Mouse (Mus musculus): ENCODE measurements around the gene Pum1. TPM values are rescaled to one million over a fixed set of nuclear protein-coding genes. Genes with fewer than 3 reads are reported as not detected.

The Pum1 gene
- polyA plus RNA-seq, 1 experiment = 42.8 TPM

DNA sequence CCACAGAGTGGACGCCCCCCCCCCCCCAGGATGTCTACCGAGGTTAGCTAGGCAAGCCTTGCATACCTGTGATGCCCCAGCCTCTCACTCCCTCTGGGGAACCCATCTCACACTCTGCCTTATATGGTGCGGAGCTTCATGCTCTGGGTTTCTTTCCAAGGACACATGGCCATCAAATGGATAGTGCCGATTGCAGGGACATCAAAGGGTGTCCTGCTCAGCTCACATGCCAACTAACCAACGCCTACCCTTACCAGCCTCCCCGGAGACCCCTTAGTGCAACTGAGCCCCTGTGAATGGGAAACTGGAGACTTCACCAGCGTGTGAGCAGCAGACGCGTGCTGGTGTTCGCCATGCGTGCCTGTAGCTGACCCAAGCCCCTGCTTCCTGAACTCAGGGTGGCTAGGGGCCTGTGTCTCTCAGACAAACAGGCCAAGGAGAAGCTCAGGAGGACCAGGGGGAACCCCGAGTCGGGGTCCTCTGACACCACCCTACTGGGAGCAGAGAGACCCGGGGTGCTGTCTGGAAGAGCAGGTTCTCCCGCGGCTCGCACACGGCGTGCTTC lies 128.8 kb downstream of the Pum1 start:
- H3K27ac ChIP-seq (ENCODE audit: control insufficient read depth, insufficient read depth, low read depth, low read length, poor library complexity) = peak overlapping the region; percentile 21; the same call in 1 of the 2 replicates
- H3K4me1 ChIP-seq (ENCODE audit: control insufficient read depth, insufficient read depth, low read length) = peaks cover 2% of the 10 kb centered on the region
- WGBS = 9% methylated on average over 19 of the region's 19 CpGs
- H3K4me3 ChIP-seq (replicated peaks; ENCODE audit: control insufficient read depth, low read depth, low read length) = no peak overlapping the region
- no peak for TF ChIP-seq CTCF (IDR thresholded peaks at IDR 0.05; ENCODE audit: control insufficient read depth, insufficient read depth, low read length)
- no peak for TF ChIP-seq POLR2A (IDR thresholded peaks at IDR 0.05; ENCODE audit: borderline replicate concordance, control insufficient read depth, low read depth, low read length)

DNA sequence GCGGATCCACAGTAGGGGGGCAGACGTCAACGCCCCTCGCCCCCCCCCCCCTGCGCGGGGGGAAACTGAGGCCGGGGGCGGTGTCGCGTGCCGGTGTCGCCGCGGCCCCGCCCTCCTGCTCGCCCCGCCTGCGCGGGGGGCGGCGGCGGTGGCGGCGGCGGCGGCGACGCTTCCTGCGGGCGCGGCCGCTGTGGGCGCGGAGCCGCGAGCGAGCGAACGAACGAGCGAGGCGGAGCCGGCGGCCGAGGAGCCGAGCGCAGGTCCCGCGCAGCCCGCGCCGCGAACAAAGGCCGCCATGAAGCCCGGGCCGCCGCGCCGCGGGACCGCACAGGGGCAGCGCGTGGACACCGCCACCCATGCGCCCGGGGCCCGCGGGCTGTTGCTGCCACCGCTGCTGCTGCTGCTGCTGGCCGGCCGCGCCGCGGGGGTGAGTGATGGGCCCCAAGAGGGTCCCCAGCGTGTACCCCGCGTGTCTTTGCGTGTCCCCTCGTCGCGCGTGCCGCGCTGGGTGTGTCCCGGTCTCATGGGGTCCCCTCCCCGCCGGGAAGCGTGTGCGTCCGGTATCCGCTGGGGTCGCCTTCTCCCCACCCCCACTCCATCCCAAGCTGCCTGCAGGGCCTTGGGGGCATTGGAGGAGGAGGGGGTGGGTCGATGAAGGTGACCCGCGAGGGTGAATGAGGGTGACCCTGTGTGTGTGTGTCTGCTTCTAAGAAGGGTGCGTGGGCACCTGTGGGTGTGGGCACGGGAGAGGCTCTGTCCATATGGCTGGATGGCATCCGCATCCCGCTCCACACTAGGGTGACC lies 129.5 kb downstream of the Pum1 start, which contains the start of gene Sdc3:
Sdc3 (plus strand) TSS at position 162 of the 804 bp plus-strand sequence.
- H3K4me1 ChIP-seq (ENCODE audit: control insufficient read depth, insufficient read depth, low read length) = peaks cover 2% of the 10 kb centered on the region
- WGBS = 6% methylated on average over 85 of the region's 99 CpGs

DNA sequence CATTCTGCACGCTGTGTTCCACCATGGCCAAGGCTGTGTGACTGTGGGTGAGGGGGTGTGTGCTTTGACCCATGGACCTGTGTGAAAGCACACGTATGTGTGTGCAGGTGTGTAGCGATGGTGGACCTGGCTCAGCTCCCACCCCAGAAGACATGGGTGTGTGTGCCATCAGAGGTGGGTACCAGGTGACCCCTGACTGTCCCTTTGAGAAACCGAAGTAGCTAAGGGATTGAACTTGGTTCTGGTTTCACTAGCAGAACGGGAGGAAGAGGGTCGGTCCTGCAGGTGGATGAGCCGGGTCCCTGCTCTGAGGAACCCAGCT lies 130.0 kb downstream of the Pum1 start:
- Histone ChIP-seq H3K4me3 (replicated peaks; ENCODE audit: control insufficient read depth, low read depth, low read length) (peak overlapping the region; percentile 63), H3K4me1 (ENCODE audit: control insufficient read depth, insufficient read depth, low read length) (peaks cover 2% of the 10 kb centered on the region), H3K27ac (ENCODE audit: control insufficient read depth, insufficient read depth, low read depth, low read length, poor library complexity) (peak overlapping the region; percentile 14; the same call in 1 of the 2 replicates)
- WGBS = 30% methylated on average over 7 of the region's 7 CpGs
- TF ChIP-seq POLR2A (IDR thresholded peaks at IDR 0.05; ENCODE audit: borderline replicate concordance, control insufficient read depth, low read depth, low read length) (no peak), CTCF (IDR thresholded peaks at IDR 0.05; ENCODE audit: control insufficient read depth, insufficient read depth, low read length) (no peak)

More for the DNA sequence above, 129.5 kb downstream of the Pum1 start, which contains the start of gene Sdc3:
- TF ChIP-seq POLR2A (IDR thresholded peaks at IDR 0.05; ENCODE audit: borderline replicate concordance, control insufficient read depth, low read depth, low read length) = no peak
- TF ChIP-seq CTCF (IDR thresholded peaks at IDR 0.05; ENCODE audit: control insufficient read depth, insufficient read depth, low read length) = no peak
- Histone ChIP-seq H3K4me3 (replicated peaks; ENCODE audit: control insufficient read depth, low read depth, low read length) (peak within 1 kb of the TSS; percentile 63), H3K27ac (ENCODE audit: control insufficient read depth, insufficient read depth, low read depth, low read length, poor library complexity) (peak within 1 kb of the TSS; percentile 21; the same call in 1 of the 2 replicates)

DNA sequence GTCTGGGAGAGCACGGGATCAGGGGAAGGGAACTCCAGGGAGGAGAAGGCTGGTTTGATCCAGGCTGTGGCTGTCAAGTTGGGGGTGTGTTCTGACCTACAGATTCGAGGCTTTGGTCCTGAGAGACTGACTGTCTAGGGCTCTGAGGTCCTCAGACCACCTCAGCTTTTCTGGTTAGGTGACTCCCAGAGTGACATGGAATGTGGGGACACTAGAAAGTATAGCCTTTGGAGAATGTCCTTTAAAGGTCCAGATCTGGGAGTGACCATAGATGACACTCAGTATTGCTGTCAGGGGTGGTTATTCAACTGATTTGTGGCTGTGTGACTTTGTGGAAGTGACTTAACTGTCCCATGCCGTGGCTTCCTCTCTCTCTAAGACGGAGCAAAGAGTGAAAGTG lies 131.7 kb downstream of the Pum1 start:
- Histone ChIP-seq H3K27ac (ENCODE audit: control insufficient read depth, insufficient read depth, low read depth, low read length, poor library complexity) (no peak overlapping the region), H3K4me3 (replicated peaks; ENCODE audit: control insufficient read depth, low read depth, low read length) (no peak overlapping the region), H3K4me1 (ENCODE audit: control insufficient read depth, insufficient read depth, low read length) (peaks cover 4% of the 10 kb centered on the region)
- 14% methylated on average over 4 of the region's 4 CpGs for WGBS
- no peak for TF ChIP-seq CTCF (IDR thresholded peaks at IDR 0.05; ENCODE audit: control insufficient read depth, insufficient read depth, low read length)
- no peak for TF ChIP-seq POLR2A (IDR thresholded peaks at IDR 0.05; ENCODE audit: borderline replicate concordance, control insufficient read depth, low read depth, low read length)

DNA sequence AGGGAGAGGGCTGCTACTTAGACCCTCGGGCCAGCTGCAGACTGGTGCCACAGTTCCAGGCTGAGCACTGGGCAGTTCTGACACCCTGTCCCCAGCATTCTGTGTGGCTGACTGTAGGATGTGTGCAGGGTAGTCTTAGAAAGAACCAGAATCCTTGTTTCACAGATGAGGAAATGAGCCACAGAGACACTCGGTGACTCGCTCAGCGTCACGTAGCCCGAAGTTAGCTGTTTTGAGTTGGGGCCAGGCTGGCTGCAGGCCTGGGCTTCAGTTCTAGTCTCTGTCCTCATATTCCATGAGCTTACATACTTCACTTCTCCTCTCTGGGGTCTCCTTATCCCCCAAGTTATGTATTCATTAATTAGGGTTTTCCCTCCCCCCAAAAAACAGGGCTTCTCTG lies 132.8 kb downstream of the Pum1 start:
- 87% methylated on average over 6 of the region's 6 CpGs for WGBS
- Histone ChIP-seq H3K4me1 (ENCODE audit: control insufficient read depth, insufficient read depth, low read length) (peaks cover 4% of the 10 kb centered on the region), H3K27ac (ENCODE audit: control insufficient read depth, insufficient read depth, low read depth, low read length, poor library complexity) (no peak overlapping the region), H3K4me3 (replicated peaks; ENCODE audit: control insufficient read depth, low read depth, low read length) (no peak overlapping the region)
- no peak for TF ChIP-seq CTCF (IDR thresholded peaks at IDR 0.05; ENCODE audit: control insufficient read depth, insufficient read depth, low read length)
- TF ChIP-seq POLR2A (IDR thresholded peaks at IDR 0.05; ENCODE audit: borderline replicate concordance, control insufficient read depth, low read depth, low read length) = no peak

DNA sequence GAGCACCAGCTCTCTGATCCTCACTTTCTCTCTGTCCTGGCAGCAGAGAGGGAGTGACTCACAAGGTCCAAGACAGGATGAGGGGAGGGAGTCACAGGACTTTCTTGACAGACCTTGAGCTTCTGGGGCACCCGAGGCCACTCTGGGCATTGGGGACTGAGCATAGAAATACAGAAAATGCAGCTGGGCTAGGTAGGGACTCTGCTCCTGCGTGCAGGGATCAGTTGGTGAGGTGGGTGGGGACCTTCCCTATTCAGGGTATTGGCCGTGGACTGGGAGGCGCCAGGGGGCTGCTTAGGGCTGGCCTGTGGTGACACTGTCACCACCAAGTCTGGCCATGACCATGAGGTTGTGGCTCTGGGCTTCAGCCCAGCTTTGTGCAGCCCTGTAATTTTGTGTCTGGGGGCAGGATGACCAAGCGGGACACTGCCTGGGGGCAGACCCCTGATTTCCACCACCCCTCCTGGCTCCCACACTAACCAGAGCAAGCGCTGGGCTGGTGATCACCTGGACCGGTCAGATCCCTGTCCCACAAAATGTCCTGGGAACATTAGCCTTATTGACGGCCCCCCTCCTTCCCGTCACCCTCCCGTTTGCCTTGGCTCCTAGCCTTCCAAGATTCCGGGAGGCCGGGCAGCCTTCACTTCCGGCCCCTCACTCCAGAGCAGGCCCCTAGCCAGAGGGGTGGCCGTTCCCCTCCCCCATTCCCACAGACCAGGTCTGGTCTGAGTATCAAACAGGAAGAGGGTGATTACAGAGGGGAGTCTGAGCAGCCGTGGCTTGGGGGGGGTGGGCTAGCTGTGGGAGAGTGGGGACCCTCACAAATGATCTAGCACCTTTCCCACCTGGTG lies 134.3 kb downstream of the Pum1 start:
- Histone ChIP-seq H3K4me3 (replicated peaks; ENCODE audit: control insufficient read depth, low read depth, low read length) (no peak overlapping the region), H3K27ac (ENCODE audit: control insufficient read depth, insufficient read depth, low read depth, low read length, poor library complexity) (no peak overlapping the region), H3K4me1 (ENCODE audit: control insufficient read depth, insufficient read depth, low read length) (peaks cover 5% of the 10 kb centered on the region)
- TF ChIP-seq POLR2A (IDR thresholded peaks at IDR 0.05; ENCODE audit: borderline replicate concordance, control insufficient read depth, low read depth, low read length) (no peak), CTCF (IDR thresholded peaks at IDR 0.05; ENCODE audit: control insufficient read depth, insufficient read depth, low read length) (no peak)
- 66% methylated on average over 15 of the region's 15 CpGs for WGBS

- WGBS = 68% methylated on average over 1 of the region's 1 CpGs
- TF ChIP-seq POLR2A (IDR thresholded peaks at IDR 0.05; ENCODE audit: borderline replicate concordance, control insufficient read depth, low read depth, low read length) = no peak
- no peak for TF ChIP-seq CTCF (IDR thresholded peaks at IDR 0.05; ENCODE audit: control insufficient read depth, insufficient read depth, low read length)
- H3K4me1 ChIP-seq (ENCODE audit: control insufficient read depth, insufficient read depth, low read length) = peaks cover 3% of the 10 kb centered on the region
- no peak overlapping the region for H3K27ac ChIP-seq (ENCODE audit: control insufficient read depth, insufficient read depth, low read depth, low read length, poor library complexity)
- H3K4me3 ChIP-seq (replicated peaks; ENCODE audit: control insufficient read depth, low read depth, low read length) = no peak overlapping the region
These were observed 135.3 kb downstream of the Pum1 start for GRCm38 (mm10) chr4:130798416-130798815.

- no peak for TF ChIP-seq CTCF (IDR thresholded peaks at IDR 0.05; ENCODE audit: control insufficient read depth, insufficient read depth, low read length)
- no peak for TF ChIP-seq POLR2A (IDR thresholded peaks at IDR 0.05; ENCODE audit: borderline replicate concordance, control insufficient read depth, low read depth, low read length)
- peaks cover 3% of the 10 kb centered on the region for H3K4me1 ChIP-seq (ENCODE audit: control insufficient read depth, insufficient read depth, low read length)
- H3K27ac ChIP-seq (ENCODE audit: control insufficient read depth, insufficient read depth, low read depth, low read length, poor library complexity) = no peak overlapping the region
- 62% methylated on average over 4 of the region's 4 CpGs for WGBS
- H3K4me3 ChIP-seq (replicated peaks; ENCODE audit: control insufficient read depth, low read depth, low read length) = no peak overlapping the region
These were observed 136.0 kb downstream of the Pum1 start for GRCm38 (mm10) chr4:130799118-130799517.
